Mouse (Mus musculus) neural tube, embryonic 13.5 days (tissue): ENCODE measurements at regions not wholly inside any gene's neighbourhood (a gene's known extent, or its start where the extent isn't known, plus 50 kb on each side); places are given as distances from the start of the nearest gene placed in this dataset.
A peak's percentile ranks its signal among the peaks of the same experiment; 100 is the strongest.
"Not testable (repeated sequence)": the region's sequence is repeated elsewhere in the genome, so short reads cannot be mapped to it uniquely, and the experiment has no call there.

Source experiments
- ATAC-seq: fragments of 200-750 bp; cut with Nextera tagmentation; 2 replicates; pipeline ENCODE4 v1.8.0; 2017; ENCODE audit warnings: low read depth, mild to moderate bottlenecking, moderate TSS enrichment, moderate library complexity
- H3K27ac ChIP-seq: fragments of 300-500 bp; sonication (generic); replicated peaks from 2 replicates; pipeline ENCODE4 v1.5.1; 2015; ENCODE audit warnings: moderate library complexity, mild to moderate bottlenecking, inconsistent platforms
- H3K27me3 ChIP-seq: fragments of 300-500 bp; sonication (generic); 2 replicates; pipeline ENCODE4 v1.6.1; 2015; ENCODE audit warnings: mild to moderate bottlenecking, inconsistent platforms
- H3K36me3 ChIP-seq: fragments of 300-500 bp; sonication (generic); 2 replicates; pipeline ENCODE4 v1.6.1; 2015; ENCODE audit warnings: mild to moderate bottlenecking, inconsistent platforms
- H3K4me1 ChIP-seq: fragments of 300-500 bp; sonication (generic); replicated peaks from 2 replicates; pipeline ENCODE4 v1.6.1; 2015; ENCODE audit warnings: inconsistent platforms
- H3K4me2 ChIP-seq: fragments of 300-500 bp; sonication (generic); 2 replicates; pipeline ENCODE4 v1.6.1; 2015; ENCODE audit warnings: inconsistent platforms, mild to moderate bottlenecking, moderate library complexity
- H3K4me3 ChIP-seq: fragments of 300-500 bp; sonication (generic); 2 replicates; pipeline ENCODE4 v1.5.1; 2015; ENCODE audit warnings: mild to moderate bottlenecking, inconsistent platforms
- H3K9ac ChIP-seq: fragments of 300-500 bp; sonication (generic); 2 replicates; pipeline ENCODE4 v1.6.1; 2015; ENCODE audit warnings: moderate library complexity, mild to moderate bottlenecking, inconsistent platforms
- H3K9me3 ChIP-seq: fragments of 300-500 bp; sonication (generic); 2 replicates; pipeline ENCODE4 v1.6.1; 2016; ENCODE audit warnings: inconsistent platforms
- WGBS: fragments of 180-500 bp; shearing (Covaris S2); methylation state at CpG from one replicate; pipeline ENCODE4 v1.1.7; 2015; 5-methylcytosine and 5-hydroxymethylcytosine counted together

DNA sequence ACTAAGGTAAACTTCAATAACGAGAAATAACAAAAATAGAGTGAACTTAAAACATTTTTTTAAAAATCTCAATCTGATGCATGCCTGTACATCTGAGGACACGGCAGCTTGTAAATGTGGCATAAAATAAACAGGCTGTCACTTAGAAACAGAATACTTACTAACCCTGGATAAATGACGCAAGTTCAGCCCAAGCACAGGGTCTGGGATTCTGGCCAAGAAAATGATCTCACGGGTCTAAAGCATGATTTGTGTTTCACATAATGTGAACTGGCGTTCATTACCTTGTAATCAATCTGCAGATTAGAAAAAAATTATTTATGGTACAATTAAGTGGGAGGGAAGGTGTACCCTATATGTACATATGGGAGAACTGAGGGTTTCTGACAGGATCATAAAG, 512.1 kb upstream of the Vrk2 start:
- Histone ChIP-seq H3K27me3 (no peaks in the 10 kb centered on the region), H3K27ac (no peak overlapping the region)
- 59% methylated on average over 5 of the region's 5 CpGs for WGBS

DNA sequence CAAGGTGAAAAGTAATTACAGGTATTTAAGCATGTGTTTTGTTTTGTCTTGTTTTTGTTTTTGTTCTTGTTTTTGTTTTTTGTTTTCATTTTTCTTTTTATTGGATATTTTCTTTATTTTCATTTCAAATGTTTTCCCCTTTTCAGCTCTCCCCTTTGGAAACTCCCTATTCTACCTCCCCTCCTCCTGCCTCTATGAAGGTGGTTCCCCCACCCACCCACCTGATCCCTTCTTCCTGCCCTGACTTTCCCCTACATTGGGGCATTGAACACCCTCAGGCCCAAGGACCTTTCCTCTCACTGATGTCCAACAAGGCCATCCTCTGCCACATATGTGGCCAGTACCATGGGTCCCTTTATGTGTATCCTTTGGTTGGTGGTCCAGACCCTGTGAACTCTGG, 509.1 kb upstream of the Vrk2 start:
- H3K4me2 ChIP-seq: no peak overlapping the region
- no peak overlapping the region for H3K9ac ChIP-seq
- H3K9me3 ChIP-seq: no peaks in the 10 kb centered on the region
- ATAC-seq: no peak
- no peaks in the 10 kb centered on the region for H3K27me3 ChIP-seq
- no peaks in the 10 kb centered on the region for H3K36me3 ChIP-seq
- no peak overlapping the region for H3K27ac ChIP-seq
- no peak overlapping the region for H3K4me3 ChIP-seq
- no peaks in the 10 kb centered on the region for H3K4me1 ChIP-seq

More for the DNA sequence above, 512.1 kb upstream of the Vrk2 start:
- Histone ChIP-seq H3K4me2 (no peak overlapping the region), H3K4me3 (no peak overlapping the region), H3K4me1 (no peaks in the 10 kb centered on the region), H3K9me3 (no peaks in the 10 kb centered on the region), H3K36me3 (no peaks in the 10 kb centered on the region), H3K9ac (no peak overlapping the region)
- no peak for ATAC-seq

DNA sequence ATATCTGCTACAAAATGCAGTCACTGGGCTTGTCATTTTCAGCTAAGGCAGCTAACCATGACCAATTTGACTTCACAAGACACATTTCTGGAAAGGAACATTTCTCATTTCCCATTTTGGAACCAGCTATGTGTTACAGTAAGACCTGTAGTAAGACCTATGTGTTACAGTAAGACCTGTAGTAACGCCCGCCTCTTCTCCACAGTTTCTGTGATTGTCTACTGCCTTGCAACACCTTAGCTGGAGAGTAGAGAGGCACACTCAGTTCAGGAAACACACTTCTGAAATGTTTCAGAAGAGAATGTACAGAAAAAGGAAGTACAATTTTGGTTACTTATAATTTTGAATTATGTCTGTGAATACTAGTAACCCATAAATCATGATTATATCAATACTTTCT, 508.2 kb upstream of the Vrk2 start:
- H3K4me2 ChIP-seq: no peak overlapping the region
- no peak overlapping the region for H3K27ac ChIP-seq
- WGBS: 94% methylated on average over 2 of the region's 2 CpGs
- H3K4me1 ChIP-seq: no peaks in the 10 kb centered on the region
- no peaks in the 10 kb centered on the region for H3K27me3 ChIP-seq
- no peak overlapping the region for H3K9ac ChIP-seq
- no peaks in the 10 kb centered on the region for H3K9me3 ChIP-seq
- ATAC-seq: no peak
- H3K4me3 ChIP-seq: no peak overlapping the region
- H3K36me3 ChIP-seq: no peaks in the 10 kb centered on the region

DNA sequence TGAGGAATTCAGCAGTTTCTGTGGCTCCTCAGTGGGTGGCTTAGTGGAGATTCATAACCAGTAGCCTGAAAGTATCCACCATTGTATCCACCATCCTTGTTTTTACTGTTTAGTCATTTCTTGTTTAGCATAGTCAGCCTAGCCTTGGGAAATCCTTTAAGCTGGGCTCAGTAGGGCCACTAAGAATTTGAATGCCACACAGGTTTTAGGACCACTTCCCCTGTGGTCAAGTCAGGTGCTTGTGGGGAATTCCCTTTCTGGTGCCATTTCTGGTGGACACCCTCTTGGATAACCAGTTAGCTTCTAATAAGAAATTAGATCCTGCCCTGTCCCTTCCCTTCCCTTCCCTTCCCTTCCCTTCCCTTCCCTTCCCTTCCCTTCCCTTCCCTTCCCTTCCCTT, 502.8 kb upstream of the Vrk2 start:
- H3K4me1 ChIP-seq: no peaks in the 10 kb centered on the region
- no peak overlapping the region for H3K4me2 ChIP-seq
- no peaks in the 10 kb centered on the region for H3K27me3 ChIP-seq
- no peaks in the 10 kb centered on the region for H3K9me3 ChIP-seq
- H3K36me3 ChIP-seq: no peaks in the 10 kb centered on the region
- no peak for ATAC-seq
- H3K4me3 ChIP-seq: no peak overlapping the region
- no peak overlapping the region for H3K27ac ChIP-seq
- H3K9ac ChIP-seq: no peak overlapping the region

DNA sequence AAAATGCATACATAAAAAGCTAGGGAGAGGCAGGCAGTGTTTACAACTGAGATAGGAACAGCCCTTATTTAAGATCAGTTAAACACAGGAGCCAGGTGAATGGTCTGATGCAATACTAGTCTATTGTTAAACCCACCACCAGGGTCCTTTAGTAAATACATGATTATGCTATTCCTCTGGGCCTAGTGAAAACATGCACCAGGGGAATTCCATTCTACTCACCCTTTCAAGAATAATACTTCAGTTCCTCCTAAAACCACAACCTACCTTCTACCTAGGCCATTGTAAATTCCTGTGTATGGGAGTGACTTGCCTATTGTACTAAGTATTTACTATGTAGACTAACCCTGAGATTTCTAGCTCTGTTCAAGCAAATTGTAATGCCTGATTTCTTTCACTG, 501.7 kb upstream of the Vrk2 start:
- H3K9ac ChIP-seq: not testable (repeated sequence)

DNA sequence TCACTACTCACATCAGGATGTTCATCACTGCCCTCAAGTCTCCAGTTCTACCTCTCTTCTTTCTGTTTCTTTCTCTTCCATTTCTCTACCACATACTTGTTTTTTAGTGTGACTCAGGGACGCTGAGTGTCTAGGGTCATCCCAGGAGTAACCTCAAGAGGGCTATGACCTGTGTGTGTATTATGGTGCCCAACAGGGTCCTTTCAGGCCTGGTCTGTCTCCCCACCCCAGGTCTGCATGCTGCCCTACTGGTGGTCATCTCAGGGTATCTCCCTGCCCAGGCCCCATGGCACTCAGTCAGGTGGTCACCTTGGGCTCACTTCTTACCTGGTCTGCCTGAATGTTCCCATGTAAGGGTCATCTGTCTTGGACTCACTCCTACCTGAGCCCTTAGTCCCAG, 492.7 kb upstream of the Vrk2 start:
- no peaks in the 10 kb centered on the region for H3K4me1 ChIP-seq
- no peak overlapping the region for H3K9ac ChIP-seq
- no peaks in the 10 kb centered on the region for H3K9me3 ChIP-seq
- H3K4me2 ChIP-seq: no peak overlapping the region
- no peak overlapping the region for H3K4me3 ChIP-seq
- 94% methylated on average over 1 of the region's 1 CpGs for WGBS
- no peaks in the 10 kb centered on the region for H3K27me3 ChIP-seq
- no peak overlapping the region for H3K27ac ChIP-seq
- no peak for ATAC-seq
- no peaks in the 10 kb centered on the region for H3K36me3 ChIP-seq

More for the DNA sequence above, 501.7 kb upstream of the Vrk2 start:
- not testable (repeated sequence) for H3K36me3 ChIP-seq, H3K27ac ChIP-seq, H3K4me2 ChIP-seq, H3K27me3 ChIP-seq, ATAC-seq, H3K4me3 ChIP-seq, H3K4me1 ChIP-seq, H3K9me3 ChIP-seq

DNA sequence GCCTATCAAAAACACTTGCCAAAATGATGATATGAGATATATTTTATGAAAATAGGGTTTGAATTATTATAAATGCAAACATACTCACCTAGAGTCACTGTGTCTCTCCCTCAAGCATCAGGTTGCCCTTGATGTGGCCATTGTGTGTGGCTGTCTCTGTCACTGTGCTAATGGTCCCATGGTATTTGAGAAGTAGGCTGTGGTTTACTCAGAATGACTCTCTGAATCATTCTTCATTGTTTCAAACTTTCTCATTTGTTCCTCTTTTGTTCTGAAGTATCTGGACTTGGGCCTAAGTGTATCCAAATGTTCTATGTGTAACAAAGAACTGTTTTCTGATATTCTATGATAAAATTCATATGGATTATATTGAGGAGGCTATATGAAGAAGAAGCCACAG, 487.4 kb upstream of the Vrk2 start:
- Histone ChIP-seq H3K36me3 (no peaks in the 10 kb centered on the region), H3K4me1 (no peaks in the 10 kb centered on the region), H3K9me3 (no peaks in the 10 kb centered on the region), H3K4me2 (no peak overlapping the region), H3K4me3 (no peak overlapping the region), H3K27me3 (no peaks in the 10 kb centered on the region), H3K27ac (no peak overlapping the region), H3K9ac (no peak overlapping the region)
- no peak for ATAC-seq

DNA sequence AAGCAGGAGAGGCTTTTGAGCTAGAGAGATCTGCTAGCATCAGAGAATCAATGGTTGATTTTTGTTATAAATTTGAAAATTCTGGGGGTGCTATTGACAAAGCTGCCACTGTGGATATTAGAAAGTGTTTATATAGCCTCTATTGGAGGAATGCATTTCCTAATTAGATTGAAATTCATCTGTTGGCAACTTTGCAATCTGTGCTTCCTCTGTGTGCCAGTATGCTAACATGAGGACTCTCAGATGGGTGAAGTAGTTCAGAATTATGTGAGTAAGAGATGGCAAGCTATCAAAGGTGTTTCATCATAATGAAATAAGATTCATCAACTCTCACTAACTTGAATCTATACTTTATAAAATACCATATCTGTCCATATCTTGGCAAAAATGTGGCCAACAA, 476.6 kb upstream of the Vrk2 start:
- ATAC-seq: no peak
- no peak overlapping the region for H3K4me2 ChIP-seq
- no peak overlapping the region for H3K9ac ChIP-seq
- no peaks in the 10 kb centered on the region for H3K4me1 ChIP-seq
- no peaks in the 10 kb centered on the region for H3K27me3 ChIP-seq
- no peaks in the 10 kb centered on the region for H3K9me3 ChIP-seq
- H3K36me3 ChIP-seq: no peaks in the 10 kb centered on the region
- H3K4me3 ChIP-seq: no peak overlapping the region
- H3K27ac ChIP-seq: no peak overlapping the region

DNA sequence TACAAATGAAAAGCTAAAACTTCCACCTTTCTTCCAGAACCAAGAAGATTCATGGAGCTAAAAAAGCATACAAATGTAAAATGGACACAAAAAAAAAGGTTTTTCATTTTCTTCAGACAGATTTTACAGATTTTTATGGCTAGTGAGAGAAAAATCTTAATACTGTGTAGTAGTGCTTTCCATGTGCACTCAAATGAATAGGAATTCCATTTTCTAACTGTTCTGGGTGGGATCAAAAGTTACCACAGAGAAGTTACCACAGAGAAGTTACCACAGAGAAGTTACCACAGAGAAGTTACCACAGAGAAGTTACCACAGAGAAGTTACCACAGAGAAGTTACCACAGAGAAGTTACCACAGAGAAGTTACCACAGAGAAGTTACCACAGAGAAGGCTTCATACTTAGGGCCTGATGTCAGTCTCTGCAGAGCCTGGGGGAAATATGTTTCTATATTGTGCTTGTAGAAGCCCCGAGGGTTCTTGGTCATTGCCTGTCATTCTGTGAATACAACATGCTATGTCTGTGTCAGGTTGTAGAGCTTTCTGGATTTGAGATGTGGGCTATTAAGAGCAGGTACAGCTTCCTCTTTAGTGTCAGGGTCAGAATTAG, 433.5 kb upstream of the Vrk2 start:
- no peaks in the 10 kb centered on the region for H3K27me3 ChIP-seq
- H3K27ac ChIP-seq: no peak overlapping the region
- H3K9me3 ChIP-seq: no peaks in the 10 kb centered on the region
- WGBS: 82% methylated on average over 1 of the region's 1 CpGs
- no peak overlapping the region for H3K9ac ChIP-seq
- H3K4me3 ChIP-seq: no peak overlapping the region
- no peaks in the 10 kb centered on the region for H3K4me1 ChIP-seq
- ATAC-seq: no peak
- no peaks in the 10 kb centered on the region for H3K36me3 ChIP-seq
- no peak overlapping the region for H3K4me2 ChIP-seq

DNA sequence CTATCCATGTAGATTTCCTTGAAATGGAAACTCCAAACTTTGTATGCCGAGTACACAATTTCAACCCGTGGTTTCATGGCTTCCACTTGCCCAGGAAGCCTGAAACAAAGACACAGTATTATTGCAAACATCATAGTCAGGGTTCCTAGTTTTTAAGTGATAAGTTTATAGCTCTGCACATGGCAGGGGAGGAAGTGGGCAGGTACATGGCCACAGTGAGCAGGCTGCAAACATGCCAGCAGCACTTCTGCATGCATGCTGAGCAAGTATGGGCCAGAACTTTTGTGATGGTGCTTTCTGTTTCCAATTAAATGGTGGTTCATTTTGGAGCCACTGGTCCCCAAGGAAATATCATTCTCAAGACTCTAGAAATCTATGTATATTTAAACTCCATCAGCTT, 431.7 kb upstream of the Vrk2 start:
- no peak overlapping the region for H3K9ac ChIP-seq
- no peak overlapping the region for H3K27ac ChIP-seq
- H3K36me3 ChIP-seq: no peaks in the 10 kb centered on the region
- no peaks in the 10 kb centered on the region for H3K9me3 ChIP-seq
- no peak for ATAC-seq
- no peak overlapping the region for H3K4me2 ChIP-seq
- WGBS: 81% methylated on average over 2 of the region's 2 CpGs
- H3K27me3 ChIP-seq: no peaks in the 10 kb centered on the region
- no peaks in the 10 kb centered on the region for H3K4me1 ChIP-seq
- no peak overlapping the region for H3K4me3 ChIP-seq

DNA sequence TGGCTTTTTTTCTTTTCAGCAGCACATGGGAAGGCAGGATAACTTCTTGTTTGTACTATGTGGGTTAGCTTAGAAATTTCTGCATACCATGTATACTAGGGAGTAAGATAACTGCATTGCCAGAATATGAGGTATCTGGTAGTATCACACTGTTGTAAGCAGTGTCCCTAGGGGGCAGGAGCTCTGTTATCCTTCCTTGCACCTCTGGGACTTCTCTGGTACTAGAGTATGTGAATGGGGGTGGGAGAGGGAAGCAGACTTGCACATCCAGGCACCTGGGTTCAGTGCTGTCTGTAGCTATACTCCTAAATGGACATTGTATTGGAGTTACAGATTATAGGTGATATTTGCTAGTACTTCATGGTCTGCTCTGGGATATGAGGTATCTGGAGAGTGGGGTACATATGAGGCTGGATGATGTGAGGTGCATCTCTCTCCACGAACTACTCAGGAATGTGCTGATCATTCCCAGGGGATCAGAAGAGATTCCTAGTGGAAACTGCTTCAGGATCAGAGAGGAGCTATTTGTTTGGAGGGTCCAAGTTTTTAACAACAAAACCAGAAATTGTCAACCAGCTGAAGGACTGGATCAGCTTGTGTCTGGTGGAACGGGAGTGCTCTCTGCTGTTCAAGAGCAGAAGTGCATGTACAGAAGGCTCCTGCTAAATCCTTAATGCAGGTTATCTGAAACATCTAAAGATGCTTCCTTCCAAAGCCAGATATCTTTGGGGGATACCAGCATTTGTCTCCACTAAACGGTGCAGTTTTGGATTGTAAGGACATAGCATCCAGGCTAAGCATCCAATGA, 402.7 kb upstream of the Vrk2 start:
- 35% methylated on average over 3 of the region's 3 CpGs for WGBS
- no peak overlapping the region for H3K9ac ChIP-seq
- no peak overlapping the region for H3K4me3 ChIP-seq
- H3K27ac ChIP-seq: no peak overlapping the region
- no peak overlapping the region for H3K4me2 ChIP-seq
- H3K36me3 ChIP-seq: no peaks in the 10 kb centered on the region
- H3K27me3 ChIP-seq: no peaks in the 10 kb centered on the region
- peak; percentile 65; the same call in 1 of the 2 replicates for ATAC-seq
- no peaks in the 10 kb centered on the region for H3K9me3 ChIP-seq
- H3K4me1 ChIP-seq: peaks cover 4% of the 10 kb centered on the region; the same call in 1 of the 2 replicates

DNA sequence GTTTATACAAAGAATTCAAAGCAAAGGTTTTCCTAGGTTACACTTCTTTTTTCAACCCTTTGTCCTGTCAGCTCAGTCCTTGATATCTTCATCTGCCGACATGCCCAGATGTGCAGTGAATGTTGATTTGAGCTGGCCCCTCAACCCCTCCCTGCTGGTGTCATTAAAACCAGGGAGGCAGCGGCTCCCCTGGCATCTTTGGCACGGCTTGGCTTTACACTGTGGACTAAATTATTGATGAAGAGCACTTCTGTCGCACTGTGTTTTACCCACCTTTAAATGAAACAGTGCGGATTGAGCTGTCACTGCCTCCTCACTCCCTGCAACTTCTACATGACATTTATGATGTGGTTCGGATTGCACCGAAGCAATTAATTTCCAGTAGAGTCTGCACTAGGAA, 387.4 kb upstream of the Vrk2 start:
- H3K27ac ChIP-seq: peak overlapping the region; percentile 67
- H3K9me3 ChIP-seq: no peaks in the 10 kb centered on the region
- no peak overlapping the region for H3K9ac ChIP-seq
- ATAC-seq: peak; percentile 85
- peak overlapping the region; percentile 26 for H3K4me2 ChIP-seq
- H3K27me3 ChIP-seq: no peaks in the 10 kb centered on the region
- H3K36me3 ChIP-seq: no peaks in the 10 kb centered on the region
- no peak overlapping the region for H3K4me3 ChIP-seq
- H3K4me1 ChIP-seq: peaks cover 5% of the 10 kb centered on the region; the same call in 1 of the 2 replicates
- WGBS: 29% methylated on average over 7 of the region's 7 CpGs

DNA sequence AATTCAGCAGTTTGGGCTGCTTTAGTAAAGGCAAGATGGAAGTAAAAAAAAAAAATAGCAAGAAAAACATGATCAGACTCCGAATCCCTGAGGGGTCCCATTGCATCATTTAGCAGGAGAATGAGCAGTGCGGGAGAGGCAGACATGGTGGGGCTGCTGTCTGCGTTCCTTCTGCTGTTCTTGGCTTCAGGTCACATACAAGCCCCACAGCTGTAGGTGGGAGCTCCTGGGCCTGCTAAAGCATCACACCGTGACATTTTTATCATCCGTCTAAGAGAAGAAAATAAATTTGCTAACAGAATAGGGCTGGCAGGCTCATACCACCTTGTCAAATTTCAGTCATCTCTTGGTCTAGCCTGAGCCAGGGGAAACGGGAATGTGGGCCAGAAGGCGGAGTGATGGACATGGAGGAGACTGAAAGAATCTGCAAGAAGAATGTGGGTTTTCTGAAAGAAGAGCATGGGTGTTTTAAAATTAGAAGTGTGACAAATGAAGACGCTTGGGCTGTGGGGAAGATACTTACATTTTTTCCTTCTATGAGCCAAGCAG, 378.8 kb upstream of the Vrk2 start:
- H3K4me1 ChIP-seq: 0 out of 2 replicates have a peak, but pooled peaks cover 5% of the 10 kb centered on the region
- H3K9ac ChIP-seq: no peak overlapping the region
- no peak overlapping the region for H3K4me2 ChIP-seq
- H3K27ac ChIP-seq: peak overlapping the region; percentile 18; the same call in 1 of the 2 replicates
- H3K9me3 ChIP-seq: no peaks in the 10 kb centered on the region
- ATAC-seq: no peak
- no peaks in the 10 kb centered on the region for H3K36me3 ChIP-seq
- H3K27me3 ChIP-seq: no peaks in the 10 kb centered on the region
- no peak overlapping the region for H3K4me3 ChIP-seq
- 63% methylated on average over 8 of the region's 8 CpGs for WGBS
